Mouse (Mus musculus) embryonic facial prominence, embryonic 12.5 days (tissue): ENCODE measurements around the gene Dhrs3. TPM values are rescaled to one million over a fixed set of nuclear protein-coding genes. Genes with fewer than 3 reads are reported as not detected.

Experiments
- ATAC-seq: fragments of 200-750 bp; cut with Nextera tagmentation; 2 replicates; pipeline ENCODE4 v1.8.0; 2017; ENCODE audit not compliant: insufficient number of reproducible peaks, insufficient read depth, low FRiP score, low TSS enrichment
- H3K27ac ChIP-seq: fragments of 300-500 bp; sonication (generic); 2 replicates; pipeline ENCODE4 v1.5.1; 2016; ENCODE audit warnings: mild to moderate bottlenecking
- H3K27me3 ChIP-seq: fragments of 300-500 bp; sonication (generic); 2 replicates; pipeline ENCODE4 v1.6.1; 2016; ENCODE audit warnings: mild to moderate bottlenecking, moderate library complexity
- H3K36me3 ChIP-seq: fragments of 300-500 bp; sonication (generic); 2 replicates; pipeline ENCODE4 v1.6.1; 2016; ENCODE audit warnings: mild to moderate bottlenecking
- H3K4me1 ChIP-seq: fragments of 300-500 bp; sonication (generic); 2 replicates; pipeline ENCODE4 v1.6.1; 2016
- H3K4me2 ChIP-seq: fragments of 300-500 bp; sonication (generic); replicated peaks from 2 replicates; pipeline ENCODE4 v1.6.1; 2016; ENCODE audit warnings: mild to moderate bottlenecking, moderate library complexity
- H3K4me3 ChIP-seq: fragments of 300-500 bp; sonication (generic); 2 replicates; pipeline ENCODE4 v1.5.1; 2016; ENCODE audit warnings: mild to moderate bottlenecking
- H3K9ac ChIP-seq: fragments of 300-500 bp; sonication (generic); 2 replicates; pipeline ENCODE4 v1.6.1; 2016; ENCODE audit warnings: mild to moderate bottlenecking, moderate library complexity
- H3K9me3 ChIP-seq: fragments of 300-500 bp; sonication (generic); 2 replicates; pipeline ENCODE4 v1.6.1; 2016; ENCODE audit warnings: mild to moderate bottlenecking, moderate library complexity
- WGBS: fragments of 180-500 bp; shearing (Covaris S2); methylation state at CpG from one replicate; pipeline ENCODE4 v1.1.7; 2016; 5-methylcytosine and 5-hydroxymethylcytosine counted together
- polyA plus RNA-seq: library from polyadenylated mRNA; unstranded; fragments of >200 nt; fragmentation: Nextera tagmentation; extraction: Ambion mirVana; gene quantifications from 2 replicates; pipeline ENCODE4 v1.2.1, GENCODE M21; 2016

The Dhrs3 gene
- polyA plus RNA-seq, 1 experiment from 2014 or later = 56.7 TPM

DNA sequence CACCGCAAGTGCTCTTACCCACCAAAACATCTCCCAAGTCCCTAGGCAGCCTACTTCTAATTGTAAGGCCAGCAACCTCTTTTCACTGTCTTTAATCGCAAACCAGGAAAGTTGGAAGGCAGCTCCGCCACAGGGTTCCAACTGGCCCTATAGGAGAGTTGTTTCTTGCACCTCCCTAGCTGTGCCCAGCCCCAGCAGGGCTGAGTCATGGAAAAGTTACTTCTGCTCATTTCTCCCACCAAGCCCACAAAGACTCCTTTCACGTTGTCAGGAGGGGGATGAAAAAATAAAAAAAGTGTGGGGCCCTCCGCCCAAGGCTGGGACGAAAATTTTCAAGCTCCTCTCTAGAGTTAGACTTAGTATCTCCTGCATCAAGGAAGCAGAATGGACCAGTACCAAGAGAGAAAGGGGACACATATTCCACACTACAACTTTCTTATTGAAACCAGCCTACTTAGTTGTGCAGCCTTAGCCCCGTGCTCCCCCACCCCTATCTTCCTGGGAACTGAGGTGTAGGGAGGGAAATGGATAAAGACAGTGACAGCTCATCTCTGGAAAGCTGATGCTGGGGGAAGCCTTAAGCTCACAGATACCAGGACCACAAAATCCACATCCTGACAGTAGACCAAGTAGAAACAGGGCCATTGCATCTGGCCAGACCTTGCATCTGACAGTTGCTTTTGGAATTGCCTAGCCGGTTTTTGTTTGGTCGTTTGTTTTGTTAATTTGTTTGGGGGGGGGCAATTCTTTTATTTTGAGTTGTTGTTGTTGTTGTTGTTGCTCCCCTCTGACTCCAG lies 2.9 kb upstream of the Dhrs3 start:
- Histone ChIP-seq H3K36me3 (no peaks in the 10 kb centered on the region), H3K27me3 (no peaks in the 10 kb centered on the region), H3K9ac (no peak overlapping the region), H3K4me3 (no peak overlapping the region), H3K27ac (no peak overlapping the region), H3K9me3 (no peaks in the 10 kb centered on the region), H3K4me1 (peaks cover 27% of the 10 kb centered on the region), H3K4me2 (no peak overlapping the region)
- no peak for ATAC-seq
- 72% methylated on average over 9 of the region's 9 CpGs for WGBS

DNA sequence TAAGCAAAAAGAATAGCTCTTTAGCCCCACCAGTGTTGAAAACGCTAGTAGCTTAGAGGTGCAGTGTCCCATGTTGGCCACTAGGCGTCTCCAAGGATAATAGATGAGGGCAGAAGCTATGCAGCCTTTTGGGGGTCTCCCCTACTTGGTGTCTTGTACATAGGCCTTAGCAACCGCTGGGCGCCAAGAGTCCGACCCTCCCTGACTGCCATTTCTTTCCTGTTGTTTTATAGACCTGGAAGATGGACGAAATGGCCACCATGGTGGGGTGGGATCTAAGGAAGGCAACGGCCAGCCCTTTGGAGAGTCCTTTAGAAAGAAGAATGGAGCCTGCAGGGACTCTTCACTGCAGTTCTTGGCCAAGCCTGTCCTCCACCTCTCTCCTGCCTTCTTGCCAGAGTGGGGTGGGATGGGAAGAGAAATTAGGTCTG lies 1.9 kb upstream of the Dhrs3 start:
- H3K4me1 ChIP-seq = peaks cover 37% of the 10 kb centered on the region
- H3K27ac ChIP-seq = no peak overlapping the region
- H3K27me3 ChIP-seq = no peaks in the 10 kb centered on the region
- no peaks in the 10 kb centered on the region for H3K9me3 ChIP-seq
- 13% methylated on average over 7 of the region's 7 CpGs for WGBS
- ATAC-seq = no peak
- no peaks in the 10 kb centered on the region for H3K36me3 ChIP-seq
- H3K9ac ChIP-seq = no peak overlapping the region
- H3K4me2 ChIP-seq = no peak overlapping the region
- no peak overlapping the region for H3K4me3 ChIP-seq

DNA sequence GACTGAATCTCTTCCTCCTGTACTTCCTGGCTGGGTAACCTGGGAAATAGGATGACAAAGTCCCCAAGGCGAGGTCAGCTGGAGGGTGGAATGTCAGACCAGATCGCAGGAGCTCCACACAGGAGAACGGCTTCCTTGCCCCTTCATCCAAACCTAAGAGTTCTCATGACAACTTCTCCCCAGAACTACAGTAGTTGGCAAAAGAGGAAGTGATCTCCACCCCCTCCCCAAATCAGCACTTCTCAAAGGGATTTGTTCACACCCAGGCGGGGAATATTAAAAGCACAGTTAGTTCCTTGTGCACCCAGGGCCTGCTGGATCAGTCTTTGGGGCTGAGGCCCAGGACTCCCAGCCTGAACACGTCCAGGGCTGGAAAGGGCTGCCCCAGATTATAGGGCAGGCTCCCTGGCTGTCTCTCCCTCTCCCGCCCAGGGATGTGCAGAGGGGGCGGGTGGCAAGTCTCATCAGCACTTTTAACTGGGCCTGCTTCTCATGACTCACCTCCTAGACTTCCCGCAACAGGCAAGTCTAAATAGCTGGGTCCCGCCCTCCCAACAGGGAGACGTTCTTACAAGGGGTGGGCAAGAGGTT lies 1.4 kb upstream of the Dhrs3 start:
- Histone ChIP-seq H3K4me3 (no peak overlapping the region), H3K9ac (no peak overlapping the region), H3K4me2 (peak overlapping the region; percentile 82; the same call in 1 of the 2 replicates), H3K9me3 (no peaks in the 10 kb centered on the region), H3K4me1 (peaks cover 42% of the 10 kb centered on the region), H3K27ac (peak overlapping the region; percentile 46; the same call in 1 of the 2 replicates), H3K27me3 (no peaks in the 10 kb centered on the region), H3K36me3 (no peaks in the 10 kb centered on the region)
- WGBS = 40% methylated on average over 10 of the region's 10 CpGs
- no peak for ATAC-seq

DNA sequence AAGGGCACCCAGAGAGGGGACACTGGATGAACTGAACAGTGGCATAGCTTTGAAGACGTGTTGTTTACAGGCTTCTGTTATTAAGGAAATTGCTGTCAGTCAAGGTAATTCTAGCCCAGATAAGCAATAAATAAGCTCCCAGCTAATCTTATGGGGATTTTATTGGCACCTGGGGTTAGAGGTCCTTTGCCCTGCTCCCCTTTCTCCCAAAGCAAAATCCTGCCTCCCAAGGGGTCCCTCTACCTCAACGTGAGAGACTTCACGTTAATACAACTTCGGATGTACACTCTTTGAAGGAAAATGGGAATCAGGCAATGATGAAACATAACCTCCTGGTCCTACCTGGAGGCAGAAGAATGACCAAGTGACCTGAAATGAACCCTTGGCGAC lies 889 bp upstream of the Dhrs3 start:
- Histone ChIP-seq H3K9ac (peak overlapping the region; percentile 60), H3K4me2 (peak overlapping the region; percentile 82), H3K9me3 (no peaks in the 10 kb centered on the region), H3K36me3 (no peaks in the 10 kb centered on the region), H3K27me3 (no peaks in the 10 kb centered on the region), H3K27ac (peak overlapping the region; percentile 64; the same call in 1 of the 2 replicates), H3K4me3 (peak overlapping the region; percentile 61), H3K4me1 (peaks cover 46% of the 10 kb centered on the region)
- 12% methylated on average over 5 of the region's 5 CpGs for WGBS
- no peak for ATAC-seq

DNA sequence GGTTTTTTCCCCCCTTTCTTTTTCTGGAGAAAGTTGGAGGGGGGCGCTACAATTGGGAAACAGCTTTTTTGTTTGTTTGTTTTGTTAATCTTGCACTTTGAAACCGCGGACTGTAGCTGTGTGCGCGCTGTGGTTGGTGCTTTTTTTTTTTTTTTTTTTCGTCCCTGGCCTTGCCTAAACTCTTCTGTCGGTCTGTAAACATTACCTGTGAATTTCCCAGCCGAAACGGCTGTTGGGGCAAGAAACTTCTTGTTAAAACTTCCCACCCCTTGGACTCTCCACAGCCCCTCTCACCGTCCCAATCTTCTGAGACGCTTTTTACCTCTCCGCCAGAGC lies 278 bp downstream of the Dhrs3 start:
- Histone ChIP-seq H3K4me3 (peak overlapping the region; percentile 61), H3K4me2 (peak overlapping the region; percentile 82), H3K9me3 (no peaks in the 10 kb centered on the region), H3K9ac (peak overlapping the region; percentile 60; the same call in 1 of the 2 replicates), H3K4me1 (peaks cover 41% of the 10 kb centered on the region), H3K36me3 (no peaks in the 10 kb centered on the region), H3K27ac (peak overlapping the region; percentile 64; the same call in 1 of the 2 replicates), H3K27me3 (no peaks in the 10 kb centered on the region)
- ATAC-seq = no peak
- under 1% methylated on average over 12 of the region's 12 CpGs for WGBS

DNA sequence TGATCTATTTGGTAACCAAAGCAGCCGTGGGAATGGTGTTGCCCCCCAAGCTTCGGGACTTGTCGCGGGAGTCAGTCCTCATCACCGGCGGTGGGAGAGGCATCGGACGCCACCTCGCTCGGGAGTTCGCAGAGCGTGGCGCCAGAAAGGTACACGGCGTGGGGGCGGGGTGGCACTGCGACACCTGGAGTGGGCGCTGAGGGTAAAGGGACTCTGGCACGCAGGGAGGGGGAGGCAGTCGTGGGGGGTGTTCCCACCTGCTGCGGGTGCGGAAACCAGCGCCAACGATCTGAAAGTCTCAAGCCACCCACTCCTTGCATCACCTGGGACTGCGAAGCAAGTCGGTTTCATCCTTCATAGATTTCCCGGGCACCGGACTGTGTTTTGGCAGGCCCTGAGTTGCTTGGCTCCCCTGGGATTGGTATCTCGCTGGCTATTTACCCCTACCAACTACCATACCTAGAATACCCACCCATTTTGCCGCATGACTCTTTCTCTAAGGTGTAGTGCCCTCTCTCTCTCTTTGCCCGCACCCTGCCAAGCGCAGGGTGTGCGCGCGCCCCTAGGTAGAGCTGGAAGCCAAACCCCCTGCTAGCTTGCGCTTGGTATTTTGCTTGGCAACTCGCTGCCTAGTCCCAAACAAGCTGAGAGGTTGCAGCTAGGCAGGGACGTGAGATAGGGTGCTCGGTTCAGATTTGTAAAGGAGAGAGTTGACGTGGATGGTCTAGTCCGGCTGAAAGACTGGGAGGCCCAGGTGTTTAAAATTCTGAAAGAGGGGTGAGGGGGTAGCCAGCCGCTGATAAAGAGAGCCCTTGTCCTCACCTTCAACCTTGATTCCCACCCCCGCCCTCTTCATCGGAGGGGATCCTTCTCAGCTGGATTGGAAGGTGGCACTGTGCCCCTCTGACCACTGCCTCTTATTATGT lies 1.2 kb downstream of the Dhrs3 start:
- peak overlapping the region; percentile 81 for H3K27ac ChIP-seq
- H3K9me3 ChIP-seq = no peaks in the 10 kb centered on the region
- no peaks in the 10 kb centered on the region for H3K27me3 ChIP-seq
- peak overlapping the region; percentile 60 for H3K9ac ChIP-seq
- 0 out of 2 replicates have a peak, but pooled peaks cover 2% of the 10 kb centered on the region for H3K36me3 ChIP-seq
- peaks cover 41% of the 10 kb centered on the region for H3K4me1 ChIP-seq
- WGBS = 2% methylated on average over 44 of the region's 44 CpGs
- peak overlapping the region; percentile 61 for H3K4me3 ChIP-seq
- H3K4me2 ChIP-seq = peak overlapping the region; percentile 82
- ATAC-seq = no peak

DNA sequence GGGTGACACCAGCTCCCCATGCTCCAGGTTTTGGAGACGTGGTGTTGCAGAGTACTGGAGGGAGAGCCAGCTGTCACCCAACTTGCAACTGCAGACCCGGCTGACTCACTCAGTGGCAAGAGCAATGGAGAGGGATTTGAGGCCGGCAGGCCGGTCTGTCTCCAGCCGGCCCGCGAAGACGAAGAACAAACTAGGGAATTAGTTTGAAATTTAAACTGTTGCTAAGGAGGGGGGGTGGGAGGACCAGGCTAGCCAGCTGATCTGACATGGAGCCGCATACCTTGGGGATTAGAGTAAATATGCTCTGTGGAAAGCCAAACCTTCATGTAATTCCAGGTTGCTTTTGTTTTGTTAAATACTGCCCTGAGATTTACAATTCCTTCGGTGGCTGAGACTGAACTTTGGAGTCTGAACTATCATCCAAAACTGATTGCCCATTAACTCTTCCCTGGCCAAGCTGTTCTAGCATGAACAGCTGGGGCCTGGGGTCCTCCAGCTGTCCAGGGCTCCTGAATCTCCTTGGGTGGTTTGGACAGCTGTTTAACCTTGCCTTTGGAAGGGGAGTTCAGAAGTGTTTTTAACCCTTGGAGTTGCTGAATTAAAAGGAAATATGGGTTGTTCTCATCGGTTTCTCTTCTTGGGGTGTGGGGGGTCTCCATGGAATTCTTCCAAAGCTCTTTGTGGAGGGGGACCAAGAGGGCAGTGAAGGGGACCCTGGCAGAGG lies 2.0 kb downstream of the Dhrs3 start:
- 0 out of 2 replicates have a peak, but pooled peaks cover 2% of the 10 kb centered on the region for H3K36me3 ChIP-seq
- no peaks in the 10 kb centered on the region for H3K27me3 ChIP-seq
- peak overlapping the region; percentile 60 for H3K9ac ChIP-seq
- ATAC-seq = peak; percentile 23
- H3K9me3 ChIP-seq = no peaks in the 10 kb centered on the region
- 1% methylated on average over 11 of the region's 11 CpGs for WGBS
- H3K27ac ChIP-seq = peak overlapping the region; percentile 81
- peak overlapping the region; percentile 61 for H3K4me3 ChIP-seq
- peaks cover 41% of the 10 kb centered on the region for H3K4me1 ChIP-seq
- H3K4me2 ChIP-seq = peak overlapping the region; percentile 82

DNA sequence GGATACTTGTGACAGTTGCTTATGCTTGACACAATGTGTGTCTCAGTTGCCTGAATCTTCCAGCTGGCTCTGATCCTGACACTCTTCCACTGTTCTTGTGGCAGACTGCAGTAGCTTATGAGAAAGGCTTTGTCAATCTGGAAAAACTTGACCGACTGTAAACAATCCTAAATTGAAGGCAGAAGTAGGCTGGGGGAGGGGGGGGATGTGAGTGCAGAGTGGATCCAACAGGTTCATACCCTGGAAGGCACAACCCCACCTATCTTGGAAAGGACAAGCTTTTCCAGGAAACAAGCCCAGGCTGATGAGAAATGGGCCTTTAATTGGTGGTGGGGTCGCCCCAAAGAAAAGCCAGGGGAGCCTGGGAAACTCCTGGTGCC lies 2.6 kb downstream of the Dhrs3 start:
- peak overlapping the region; percentile 60; the same call in 1 of the 2 replicates for H3K9ac ChIP-seq
- ATAC-seq = no peak
- H3K36me3 ChIP-seq = 0 out of 2 replicates have a peak, but pooled peaks cover 2% of the 10 kb centered on the region
- H3K4me1 ChIP-seq = peaks cover 41% of the 10 kb centered on the region
- WGBS = 14% methylated on average over 2 of the region's 2 CpGs
- no peaks in the 10 kb centered on the region for H3K9me3 ChIP-seq
- peak overlapping the region; percentile 82 for H3K4me2 ChIP-seq
- no peaks in the 10 kb centered on the region for H3K27me3 ChIP-seq
- peak overlapping the region; percentile 61 for H3K4me3 ChIP-seq
- peak overlapping the region; percentile 81 for H3K27ac ChIP-seq

DNA sequence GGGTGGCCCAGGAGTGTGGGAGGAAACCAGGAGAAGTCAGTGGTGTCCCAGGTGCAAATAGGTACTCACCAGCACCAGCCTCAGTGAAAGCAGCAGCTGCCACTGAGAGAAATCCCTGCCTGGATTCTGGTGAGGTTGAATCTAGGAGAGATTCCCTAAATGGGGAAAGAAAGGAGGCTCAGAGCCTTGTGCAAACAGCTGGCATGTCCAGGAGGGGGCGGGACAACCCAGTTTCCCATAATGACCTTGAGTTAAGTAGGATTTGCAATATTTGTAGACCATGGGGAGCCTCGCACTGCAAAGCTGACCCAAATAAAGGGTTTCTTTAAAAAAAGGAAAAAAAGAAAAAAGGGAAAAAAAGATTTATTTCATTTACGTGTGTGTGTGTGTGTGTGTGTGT lies 3.7 kb downstream of the Dhrs3 start:
- WGBS = 59% methylated on average over 3 of the region's 3 CpGs
- no peak for ATAC-seq
- H3K4me1 ChIP-seq = peaks cover 39% of the 10 kb centered on the region
- H3K9me3 ChIP-seq = no peaks in the 10 kb centered on the region
- 0 out of 2 replicates have a peak, but pooled peaks cover 2% of the 10 kb centered on the region for H3K36me3 ChIP-seq
- no peaks in the 10 kb centered on the region for H3K27me3 ChIP-seq
- 0 out of 2 replicates have a peak overlapping the region, but pooled peaks have one; percentile 24 for H3K9ac ChIP-seq
- 0 out of 2 replicates have a peak overlapping the region, but pooled peaks have one; percentile 5 for H3K4me3 ChIP-seq
- H3K4me2 ChIP-seq = peak overlapping the region; percentile 82
- H3K27ac ChIP-seq = peak overlapping the region; percentile 81; the same call in 1 of the 2 replicates

DNA sequence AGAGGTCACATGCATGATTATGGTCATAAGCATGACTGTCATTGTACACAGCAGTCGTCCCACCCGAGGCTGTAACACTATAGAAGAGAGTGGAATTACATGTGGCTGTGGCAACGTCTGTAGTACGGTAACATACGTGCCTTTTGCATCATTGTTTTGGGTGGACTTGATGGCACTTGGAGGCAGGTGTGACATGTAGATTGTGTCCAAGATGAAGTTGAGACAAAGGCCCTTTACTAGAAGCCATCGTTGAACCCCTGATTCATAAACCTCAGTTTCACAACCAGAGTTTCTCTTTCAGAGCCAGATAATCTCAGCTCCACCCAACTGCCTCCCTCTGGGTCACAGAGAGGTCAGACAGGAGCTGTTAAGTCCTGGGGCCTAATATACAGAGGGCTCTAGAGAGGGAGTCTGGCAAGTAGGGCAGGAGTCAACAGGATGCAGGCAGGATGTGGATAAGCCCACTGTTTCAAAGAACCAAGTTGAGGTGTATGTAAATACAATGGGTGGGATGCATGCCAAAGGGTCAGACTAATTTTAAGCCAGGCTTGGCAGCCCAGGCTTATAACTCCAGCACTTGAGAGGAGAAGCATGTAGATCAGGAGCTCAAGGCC lies 5.5 kb downstream of the Dhrs3 start:
- Histone ChIP-seq H3K9ac (no peak overlapping the region), H3K36me3 (0 out of 2 replicates have a peak, but pooled peaks cover 2% of the 10 kb centered on the region), H3K4me2 (no peak overlapping the region), H3K27me3 (no peaks in the 10 kb centered on the region), H3K27ac (no peak overlapping the region), H3K9me3 (no peaks in the 10 kb centered on the region), H3K4me1 (peaks cover 31% of the 10 kb centered on the region), H3K4me3 (no peak overlapping the region)
- ATAC-seq = no peak
- 64% methylated on average over 6 of the region's 6 CpGs for WGBS
